Mouse (Mus musculus) MEL-GATA-1-ER (cell line): ENCODE data around the gene Xcl1.

Experiments
- DNase-seq: peaks from one replicate; pipeline ENCODE4 v3.0.0-alpha.2; 2012; ENCODE audit warnings: low read depth; ENCODE audit errors: extremely low read depth

Xcl1 gene

GRCm38 (mm10) chr1:164905047-164905446 is 30.3 kb downstream of the Xcl1 start:
- no peak for DNase-seq

- no peak for DNase-seq
These were observed 34.6 kb downstream of the Xcl1 start for GRCm38 (mm10) chr1:164900696-164901095.

GRCm38 (mm10) chr1:164900226-164900625 is 35.1 kb downstream of the Xcl1 start:
- DNase-seq: no peak

- no peak for DNase-seq
These were observed 35.8 kb downstream of the Xcl1 start for GRCm38 (mm10) chr1:164899506-164899905.

GRCm38 (mm10) chr1:164898846-164899351 is 36.4 kb downstream of the Xcl1 start:
- DNase-seq: peak; percentile 18

- DNase-seq: peak; percentile 18
These were observed 38.0 kb downstream of the Xcl1 start for GRCm38 (mm10) chr1:164897163-164897817.

- no peak for DNase-seq
These were observed 38.8 kb downstream of the Xcl1 start for GRCm38 (mm10) chr1:164896211-164897145.

GRCm38 (mm10) chr1:164895806-164896205 is 39.5 kb downstream of the Xcl1 start:
- no peak for DNase-seq

- no peak for DNase-seq
These were observed 45.0 kb downstream of the Xcl1 start for GRCm38 (mm10) chr1:164890366-164890765.

- DNase-seq: no peak
These were observed 46.8 kb downstream of the Xcl1 start for GRCm38 (mm10) chr1:164888563-164888962.

- DNase-seq: no peak
These were observed 47.6 kb downstream of the Xcl1 start for GRCm38 (mm10) chr1:164887775-164888174.

GRCm38 (mm10) chr1:164881891-164882290 is 53.4 kb downstream of the Xcl1 start:
- no peak for DNase-seq
